Mouse (Mus musculus) lung, postnatal 0 days (tissue): ENCODE measurements at regions not wholly inside any gene's neighbourhood (a gene's known extent, or its start where the extent isn't known, plus 50 kb on each side); places are given as distances from the start of the nearest gene placed in this dataset.

Experiments used
- CTCF ChIP-seq: IDR thresholded peaks from 2 replicates; pipeline ENCODE4 v1.5.1; 2016; ENCODE audit warnings: antibody characterized with exemption, mild to moderate bottlenecking
- EP300 ChIP-seq: IDR thresholded peaks from 2 replicates; pipeline ENCODE4 v1.6.1; 2016; ENCODE audit warnings: antibody characterized with exemption, mild to moderate bottlenecking, control low read depth

DNA sequence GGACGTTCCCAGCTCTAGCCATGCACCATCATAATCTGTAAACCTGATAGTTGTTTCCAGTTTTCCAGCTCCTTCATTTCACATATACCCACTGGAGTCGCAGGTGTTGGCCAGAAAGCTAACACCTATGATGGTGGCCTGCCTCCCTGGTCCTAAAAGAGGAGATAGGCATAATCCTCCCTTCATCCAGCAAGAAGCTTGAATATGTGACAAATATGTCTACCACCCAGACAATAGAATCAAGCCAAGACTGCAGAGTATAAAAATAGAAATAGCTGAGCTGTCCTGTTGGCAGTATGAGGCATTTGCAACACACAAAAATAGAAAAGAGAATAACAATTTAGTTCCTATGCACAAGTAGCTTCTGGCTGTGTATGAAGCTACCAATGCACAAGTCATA lies 117.3 kb upstream of the Ccdc85a start:
- TF ChIP-seq CTCF (no peak), EP300 (no peak)
